Mouse (Mus musculus): Measurements from ENCODE around the gene Cutc.
A peak's percentile ranks its signal among the peaks of the same experiment; 100 is the strongest.

Cutc gene

DNA sequence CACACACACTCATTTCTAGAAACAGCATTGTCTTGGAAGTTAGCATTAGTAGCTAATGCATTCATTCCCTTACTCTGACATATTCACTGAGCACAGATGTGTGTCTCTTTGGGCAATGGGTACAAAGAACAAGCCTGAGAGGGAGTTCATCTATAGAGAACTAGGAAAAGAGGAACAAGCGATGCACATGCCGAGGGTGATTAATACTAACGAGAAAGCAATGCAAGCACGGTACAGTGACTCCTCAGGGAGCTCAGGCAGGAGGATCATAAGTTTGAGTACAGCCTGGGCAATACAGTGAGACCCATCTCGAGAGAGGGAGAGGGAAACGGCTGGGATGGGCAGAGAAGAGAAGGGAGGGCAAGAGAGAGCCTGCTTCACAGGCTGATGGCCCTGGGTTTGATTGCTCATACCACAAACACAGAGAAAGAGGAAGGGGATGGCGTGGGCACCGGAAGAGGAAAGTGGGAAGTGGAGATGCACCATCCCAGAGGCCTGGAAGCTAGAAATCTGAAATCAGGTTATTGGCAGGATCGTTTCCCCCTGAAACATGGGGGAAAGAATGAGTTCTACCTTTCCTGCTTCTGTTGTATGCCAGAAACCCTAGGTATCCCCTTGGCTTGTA lies 48.7 kb downstream of the Cutc start:
- no peak for DNase-seq

GRCm38 (mm10) chr19:43803866-43804265 lies 51.1 kb downstream of the Cutc start:
- no peak for DNase-seq

DNA sequence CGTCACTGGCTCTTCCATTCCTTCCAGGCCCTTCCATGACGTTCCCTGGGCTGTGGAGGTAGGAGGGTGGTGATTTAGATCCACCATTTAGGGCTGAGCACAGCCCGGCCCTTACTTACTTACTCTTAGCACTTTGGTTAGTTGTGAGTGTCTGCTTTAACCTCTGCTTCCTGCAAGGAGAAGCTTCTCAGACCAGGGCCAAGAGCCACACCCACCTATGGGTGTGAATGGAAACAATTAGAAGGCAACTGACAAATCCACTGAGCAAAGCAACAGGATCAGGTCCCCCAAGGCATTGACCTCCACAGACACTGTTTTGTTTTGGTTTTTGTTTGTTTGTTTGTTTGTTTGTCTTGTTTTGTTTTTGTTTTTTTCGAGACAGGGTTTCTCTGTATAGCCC lies 56.5 kb downstream of the Cutc start:
- DNase-seq = no peak

DNA sequence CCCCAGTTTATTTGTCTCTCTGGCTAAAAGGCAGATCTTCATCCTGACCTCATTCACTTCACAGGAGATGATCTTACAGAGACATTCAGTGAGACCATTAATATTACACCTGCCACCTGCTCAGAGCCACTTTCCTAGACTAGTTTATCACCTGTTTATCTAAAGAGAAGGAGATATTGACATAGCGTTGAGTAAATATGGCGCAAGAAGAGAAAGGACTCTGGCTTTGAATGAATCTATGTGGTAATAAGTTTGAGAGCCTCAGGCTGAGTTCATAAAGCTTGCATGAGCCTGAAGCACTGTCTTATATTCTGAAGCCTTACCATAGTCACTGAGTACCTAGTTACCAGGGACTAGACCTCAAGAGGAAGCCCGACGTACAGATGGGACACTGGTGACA lies 58.6 kb downstream of the Cutc start:
- no peak for DNase-seq

DNA sequence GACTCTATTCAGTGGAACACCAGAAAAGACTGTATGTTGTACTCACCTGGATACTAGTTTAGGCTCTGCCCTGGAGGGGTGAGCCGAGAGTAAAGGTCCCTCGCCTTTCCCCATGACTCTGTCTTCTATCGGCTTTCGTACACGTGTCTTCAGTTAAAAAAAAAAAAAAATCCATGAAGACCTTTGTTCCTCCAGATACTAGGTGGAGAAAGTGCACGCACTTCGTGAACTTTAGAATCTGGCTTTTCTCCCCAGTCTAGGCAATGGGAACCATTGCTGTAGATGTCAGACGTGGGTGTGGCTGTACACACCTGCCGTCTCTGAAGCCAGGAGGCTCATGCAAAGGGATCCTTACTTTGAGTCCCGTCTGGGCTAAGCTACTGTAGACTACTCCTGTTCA lies 60.5 kb downstream of the Cutc start:
- no peak for DNase-seq

- peak in 1 of 2 experiments; percentile 6 for DNase-seq
These were observed 63.0 kb downstream of the Cutc start for GRCm38 (mm10) chr19:43815661-43816414.
